ENCODE assay signal across 7 mouse cellular contexts in genomic region chr11:88067191-88067585, GRCm38 (mm10). TPM values are rescaled to one million over a fixed set of nuclear protein-coding genes. Genes with fewer than 3 reads are reported as not detected.
DNase-seq lines count a peak whose midpoint lies in the region; ATAC-seq and TF ChIP-seq lines count a peak whose summit lies in the region.

No protein-coding gene starts in this region.

- peak overlapping the region; percentile 69 for H3K4me2 ChIP-seq in embryonic facial prominence, embryonic 15.5 days (replicated peaks)
- H3K4me2 ChIP-seq in intestine, postnatal 0 days (replicated peaks; ENCODE audit: low read depth) = peak overlapping the region; percentile 92
- H3K4me2 ChIP-seq in midbrain, embryonic 14.5 days (ENCODE audit: low read length) = peak overlapping the region; percentile 86

- no peaks in the 10 kb centered on the region for H3K9me3 ChIP-seq in embryonic facial prominence, embryonic 15.5 days (replicated peaks)
- H3K9me3 ChIP-seq in intestine, postnatal 0 days (ENCODE audit: control insufficient read depth) = no peaks in the 10 kb centered on the region
- H3K9me3 ChIP-seq in midbrain, embryonic 14.5 days (ENCODE audit: control insufficient read depth, low read length) = no peaks in the 10 kb centered on the region

- no peaks in the 10 kb centered on the region for H3K27me3 ChIP-seq in embryonic facial prominence, embryonic 15.5 days
- no peaks in the 10 kb centered on the region for H3K27me3 ChIP-seq in intestine, postnatal 0 days (replicated peaks; ENCODE audit: control insufficient read depth, insufficient read depth, low read length)
- H3K27me3 ChIP-seq in midbrain, embryonic 14.5 days (ENCODE audit: control insufficient read depth, insufficient read depth, low read length) = no peaks in the 10 kb centered on the region

- H3K27ac ChIP-seq in embryonic facial prominence, embryonic 15.5 days (replicated peaks) = peak overlapping the region; percentile 95
- peak overlapping the region; percentile 91 for H3K27ac ChIP-seq in intestine, postnatal 0 days (ENCODE audit: low read depth, low read length)
- H3K27ac ChIP-seq in midbrain, embryonic 14.5 days (replicated peaks; ENCODE audit: low read depth, low read length) = peak overlapping the region; percentile 99

- H3K9ac ChIP-seq in embryonic facial prominence, embryonic 15.5 days = peak overlapping the region; percentile 77; the same call in 1 of the 2 replicates
- H3K9ac ChIP-seq in intestine, postnatal 0 days (ENCODE audit: low read depth, low read length) = peak overlapping the region; percentile 92
- peak overlapping the region; percentile 89 for H3K9ac ChIP-seq in midbrain, embryonic 14.5 days (replicated peaks; ENCODE audit: low read length)

- peak; percentile 9 for DNase-seq in right cerebral cortex, postnatal 25 days
- DNase-seq in right cerebral cortex, adult 18-20 months = no peak
- peak; percentile 50 for DNase-seq in midbrain, embryonic 14.5 days
- no peak for DNase-seq in Muller cell, postnatal 12 days (ENCODE audit: inconsistent ontology term)
- no peak for DNase-seq in thymus, postnatal 36 days

- H3K36me3 ChIP-seq in embryonic facial prominence, embryonic 15.5 days = no peaks in the 10 kb centered on the region
- H3K36me3 ChIP-seq in intestine, postnatal 0 days (ENCODE audit: control insufficient read depth, insufficient read depth) = no peaks in the 10 kb centered on the region
- H3K36me3 ChIP-seq in midbrain, embryonic 14.5 days (ENCODE audit: control insufficient read depth, insufficient read depth, low read length) = no peaks in the 10 kb centered on the region

- peak overlapping the region; percentile 94 for H3K4me3 ChIP-seq in embryonic facial prominence, embryonic 15.5 days (replicated peaks)
- peak overlapping the region; percentile 95 for H3K4me3 ChIP-seq in intestine, postnatal 0 days (ENCODE audit: low read depth, low read length)
- H3K4me3 ChIP-seq in midbrain, embryonic 14.5 days (replicated peaks; ENCODE audit: low read depth, low read length) = peak overlapping the region; percentile 99

- H3K4me1 ChIP-seq in embryonic facial prominence, embryonic 15.5 days = peaks cover 25% of the 10 kb centered on the region
- H3K4me1 ChIP-seq in intestine, postnatal 0 days (replicated peaks; ENCODE audit: control insufficient read depth, insufficient read depth, low read length) = no peaks in the 10 kb centered on the region
- peaks cover 28% of the 10 kb centered on the region for H3K4me1 ChIP-seq in midbrain, embryonic 14.5 days (ENCODE audit: control insufficient read depth, insufficient read depth, low read length)

- WGBS in embryonic facial prominence, embryonic 15.5 days = 3% methylated on average over 8 of the region's 8 CpGs
- WGBS in intestine, postnatal 0 days = 5% methylated on average over 8 of the region's 8 CpGs
- WGBS in midbrain, embryonic 14.5 days = 3% methylated on average over 8 of the region's 8 CpGs

- no peak for ATAC-seq in embryonic facial prominence, embryonic 15.5 days (ENCODE audit: insufficient number of reproducible peaks, low FRiP score, low TSS enrichment, low read depth)
- no peak for ATAC-seq in intestine, postnatal 0 days
- ATAC-seq in midbrain, embryonic 14.5 days (ENCODE audit: low FRiP score, low TSS enrichment) = no peak

- TF ChIP-seq CTCF in intestine, postnatal 0 days (IDR thresholded peaks at IDR 0.05; ENCODE audit: low read depth) = no peak

RNA-seq across cellular contexts. Expression of gene Vezf1, which starts 0.9 kb away (rescaled TPM):
- 37.5 and 39.6 TPM in 2 replicates for polyA plus RNA-seq in embryonic facial prominence, embryonic 15.5 days (2015; fragmentation: Nextera tagmentation; extraction: Ambion mirVana)
- 16.8 and 18.7 TPM in 2 replicates for polyA plus RNA-seq in intestine, postnatal 0 days (2015; fragmentation: Nextera tagmentation; extraction: Ambion mirVana)
- polyA plus RNA-seq in midbrain, embryonic 14.5 days (2014; fragmentation: Nextera tagmentation; extraction: Ambion mirVana) = 58.9 and 69.9 TPM in 2 replicates

RNA-seq across cellular contexts. Expression of gene Srsf1, which starts 20.0 kb away (rescaled TPM):
- polyA plus RNA-seq in embryonic facial prominence, embryonic 15.5 days (2015; fragmentation: Nextera tagmentation; extraction: Ambion mirVana) = 269 and 279 TPM in 2 replicates
- 70.7 and 73.2 TPM in 2 replicates for polyA plus RNA-seq in intestine, postnatal 0 days (2015; fragmentation: Nextera tagmentation; extraction: Ambion mirVana)
- 225 and 342 TPM in 2 replicates for polyA plus RNA-seq in midbrain, embryonic 14.5 days (2014; fragmentation: Nextera tagmentation; extraction: Ambion mirVana)

RNA-seq across cellular contexts. Expression of gene Cuedc1, which starts 30.7 kb away (rescaled TPM):
- 35.4 and 38.7 TPM in 2 replicates for polyA plus RNA-seq in embryonic facial prominence, embryonic 15.5 days (2015; fragmentation: Nextera tagmentation; extraction: Ambion mirVana)
- polyA plus RNA-seq in intestine, postnatal 0 days (2015; fragmentation: Nextera tagmentation; extraction: Ambion mirVana) = 7.1 and 10.1 TPM in 2 replicates
- 29.6 and 31.1 TPM in 2 replicates for polyA plus RNA-seq in midbrain, embryonic 14.5 days (2014; fragmentation: Nextera tagmentation; extraction: Ambion mirVana)

Comparison
In these comparisons a context has a peak if more than half of its experiments do, and no peak if none do; other contexts are left out.
1. DNase-seq: peak in right cerebral cortex, postnatal 25 days (single experiment) and midbrain, embryonic 14.5 days (single experiment); none in right cerebral cortex, adult 18-20 months (single experiment), Muller cell, postnatal 12 days (single experiment) and thymus, postnatal 36 days (0 of 2).
2. Peak in every context shown above with its lines, with median percentiles within 50 percentile points of each other: H3K27ac ChIP-seq, H3K4me2 ChIP-seq, H3K4me3 ChIP-seq and H3K9ac ChIP-seq.